In the genomic region with DNA sequence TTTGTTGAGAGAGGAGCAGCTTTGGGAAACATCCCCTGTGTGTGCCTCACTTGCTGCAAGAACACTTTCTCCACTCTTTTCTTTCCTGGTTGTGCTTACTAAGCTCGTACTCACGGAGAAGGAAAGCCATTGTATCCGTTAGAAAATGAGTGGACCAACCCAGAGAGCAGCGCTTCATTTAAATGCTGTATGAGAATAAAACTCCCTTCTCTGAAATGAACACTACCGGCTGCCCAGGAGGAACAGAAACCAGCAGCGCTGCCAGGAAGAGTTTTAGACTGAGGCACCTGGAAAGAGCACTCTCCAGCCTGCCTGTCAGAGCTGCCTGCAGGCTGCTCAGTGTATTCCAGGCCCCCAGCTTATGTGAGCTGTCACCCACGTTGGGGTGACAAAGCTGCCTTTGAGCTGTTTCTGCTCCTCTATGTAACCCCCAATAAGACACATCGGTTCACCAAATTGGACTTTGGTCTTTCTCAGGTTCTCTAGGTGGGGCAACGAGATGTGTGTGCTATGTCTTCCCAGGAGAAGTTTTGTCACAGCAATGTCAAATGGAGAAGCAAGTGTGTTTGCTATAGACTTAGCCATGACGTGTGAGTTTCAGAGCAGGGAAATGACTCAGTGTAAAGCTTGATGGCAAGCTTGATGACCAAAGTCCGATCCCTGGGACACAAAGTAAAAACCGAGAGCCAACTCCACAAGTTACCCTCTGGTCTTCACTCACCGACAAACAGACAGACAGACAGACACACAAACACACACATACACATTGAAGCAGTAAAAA, we compare ENCODE assay signal across 11 mouse cellular contexts. TPM values are rescaled to one million over a fixed set of nuclear protein-coding genes. Genes with fewer than 3 reads are reported as not detected.
DNase-seq lines count a peak whose midpoint lies in the region; ATAC-seq and TF ChIP-seq lines count a peak whose summit lies in the region.
"Had no signal": no experiment of that assay in that cellular context is flagged by ENCODE, and none has a peak within 500 bp of the region (broad histone marks: within the 10 kb centered on the region; RNA-seq: fewer than 3 reads in every experiment).

No protein-coding gene starts in this region.

- H3K27me3 ChIP-seq in forebrain, postnatal 0 days (ENCODE audit: insufficient read depth, low read length) = no peaks in the 10 kb centered on the region
- H3K27me3 ChIP-seq in forebrain, embryonic 15.5 days = no peaks in the 10 kb centered on the region
- no peaks in the 10 kb centered on the region for H3K27me3 ChIP-seq in lung, embryonic 16.5 days (ENCODE audit: control insufficient read depth, insufficient read depth, low read depth, low read length)
- H3K27me3 ChIP-seq in intestine, embryonic 16.5 days (replicated peaks; ENCODE audit: control insufficient read depth, insufficient read depth, low read length) = no peaks in the 10 kb centered on the region

- no peaks in the 10 kb centered on the region for H3K9me3 ChIP-seq in forebrain, postnatal 0 days (ENCODE audit: low read length)
- no peaks in the 10 kb centered on the region for H3K9me3 ChIP-seq in forebrain, embryonic 15.5 days
- no peaks in the 10 kb centered on the region for H3K9me3 ChIP-seq in lung, embryonic 16.5 days (ENCODE audit: control insufficient read depth, low read length)
- H3K9me3 ChIP-seq in intestine, embryonic 16.5 days (ENCODE audit: control insufficient read depth, low read length) = no peaks in the 10 kb centered on the region

- ATAC-seq in forebrain, postnatal 0 days = 0 out of 2 replicates have a peak, but pooled peaks have one; percentile 16
- no peak for ATAC-seq in forebrain, embryonic 15.5 days (replicated peaks)
- ATAC-seq in lung, embryonic 16.5 days (ENCODE audit: low read depth) = no peak
- peak; percentile 83 for ATAC-seq in intestine, embryonic 16.5 days
- no peak for ATAC-seq in CD4-positive, CD25-positive, alpha-beta regulatory T cell, adult 4 months
- ATAC-seq: activated CD4-positive, CD25-positive, alpha-beta regulatory T cell, adult 4 months had no signal

- H3K9ac ChIP-seq in forebrain, postnatal 0 days = no peak overlapping the region
- no peak overlapping the region for H3K9ac ChIP-seq in forebrain, embryonic 15.5 days (replicated peaks)
- H3K9ac ChIP-seq in lung, embryonic 16.5 days (ENCODE audit: low read length) = 0 out of 2 replicates have a peak overlapping the region, but pooled peaks have one; percentile 1
- H3K9ac ChIP-seq in intestine, embryonic 16.5 days (ENCODE audit: low read depth, low read length) = no peak overlapping the region; the same call in 1 of the 2 replicates

- H3K4me1 ChIP-seq in forebrain, postnatal 0 days (ENCODE audit: insufficient read depth) = no peaks in the 10 kb centered on the region
- peaks cover 12% of the 10 kb centered on the region for H3K4me1 ChIP-seq in forebrain, embryonic 15.5 days
- H3K4me1 ChIP-seq in lung, embryonic 16.5 days (replicated peaks; ENCODE audit: control insufficient read depth, insufficient read depth, low read length) = no peaks in the 10 kb centered on the region; the same call in 1 of the 2 replicates
- peaks cover 5% of the 10 kb centered on the region; the same call in 1 of the 2 replicates for H3K4me1 ChIP-seq in intestine, embryonic 16.5 days (ENCODE audit: control insufficient read depth, insufficient read depth, low read length)

- WGBS in forebrain, postnatal 0 days = 41% methylated on average over 13 of the region's 13 CpGs
- 44% methylated on average over 13 of the region's 13 CpGs for WGBS in forebrain, embryonic 15.5 days
- WGBS in lung, embryonic 16.5 days = 56% methylated on average over 13 of the region's 13 CpGs
- WGBS in intestine, embryonic 16.5 days = 44% methylated on average over 13 of the region's 13 CpGs

- no peak overlapping the region for H3K27ac ChIP-seq in forebrain, postnatal 0 days (ENCODE audit: low read depth, low read length)
- no peak overlapping the region for H3K27ac ChIP-seq in forebrain, embryonic 15.5 days (replicated peaks)
- H3K27ac ChIP-seq in lung, embryonic 16.5 days (ENCODE audit: low read length) = no peak overlapping the region
- no peak overlapping the region for H3K27ac ChIP-seq in intestine, embryonic 16.5 days (ENCODE audit: low read length)
- H3K27ac ChIP-seq: left cerebral cortex, adult 2 months had no signal

- peak; percentile 13 for DNase-seq in forebrain, postnatal 0 days
- DNase-seq in lung, postnatal 25 days (ENCODE audit: low spot score) = no peak
- peak; percentile 65 to 68 for DNase-seq in spleen, postnatal 36 days (ENCODE audit: low spot score in 2 of 2)
- DNase-seq in thymus, postnatal 25 days = no peak
- DNase-seq: lung, adult 2 months had no signal

- H3K36me3 ChIP-seq in forebrain, postnatal 0 days (ENCODE audit: insufficient read depth) = no peaks in the 10 kb centered on the region
- no peaks in the 10 kb centered on the region for H3K36me3 ChIP-seq in forebrain, embryonic 15.5 days
- no peaks in the 10 kb centered on the region for H3K36me3 ChIP-seq in lung, embryonic 16.5 days (ENCODE audit: control insufficient read depth, insufficient read depth, low read length)
- no peaks in the 10 kb centered on the region for H3K36me3 ChIP-seq in intestine, embryonic 16.5 days (ENCODE audit: control insufficient read depth, insufficient read depth, low read length)

- TF ChIP-seq CTCF in forebrain, postnatal 0 days (IDR thresholded peaks at IDR 0.05; ENCODE audit: low read depth) = no peak

- no peak overlapping the region for H3K4me2 ChIP-seq in forebrain, postnatal 0 days (ENCODE audit: low read depth)
- H3K4me2 ChIP-seq in forebrain, embryonic 15.5 days (replicated peaks) = no peak overlapping the region
- no peak overlapping the region for H3K4me2 ChIP-seq in lung, embryonic 16.5 days (ENCODE audit: low read depth, low read length)
- H3K4me2 ChIP-seq in intestine, embryonic 16.5 days (ENCODE audit: low read depth, low read length) = peak overlapping the region; percentile 31

- H3K4me3 ChIP-seq in forebrain, postnatal 0 days (ENCODE audit: low read depth, low read length) = no peak overlapping the region
- no peak overlapping the region for H3K4me3 ChIP-seq in forebrain, embryonic 15.5 days
- H3K4me3 ChIP-seq in lung, embryonic 16.5 days (ENCODE audit: low read length) = no peak overlapping the region
- no peak overlapping the region for H3K4me3 ChIP-seq in intestine, embryonic 16.5 days (ENCODE audit: low read length)
- H3K4me3 ChIP-seq: left cerebral cortex, adult 2 months had no signal

RNA-seq across cellular contexts. Expression of gene Tiparp, which starts 10.3 kb away (rescaled TPM):
- total RNA-seq in forebrain, postnatal 0 days (2014; rRNA removed) = 23.3 and 26.8 TPM in 2 replicates
- polyA plus RNA-seq in forebrain, postnatal 0 days (2015; fragmentation: Nextera tagmentation; extraction: Ambion mirVana) = 19.5 and 19.9 TPM in 2 replicates
- 33.9 and 34.7 TPM in 2 replicates for polyA plus RNA-seq in forebrain, embryonic 15.5 days (2015; fragmentation: Nextera tagmentation; extraction: Ambion mirVana)
- 42.2 and 42.3 TPM in 2 replicates for polyA plus RNA-seq in lung, embryonic 16.5 days (2015; fragmentation: Nextera tagmentation; extraction: Ambion mirVana)
- 39.5 and 41.9 TPM in 2 replicates for polyA plus RNA-seq in intestine, embryonic 16.5 days (2015; fragmentation: Nextera tagmentation; extraction: Ambion mirVana)
- polyA plus RNA-seq in CD4-positive, CD25-positive, alpha-beta regulatory T cell, adult 4 months (2017; shearing (Covaris generic)) = 1 to 10 TPM; 4.0 to 5.4 TPM

Comparison
In these comparisons a context has a peak if more than half of its experiments do, and no peak if none do; other contexts are left out.
1. ATAC-seq: peak in forebrain, postnatal 0 days (single experiment) and intestine, embryonic 16.5 days (single experiment); none in forebrain, embryonic 15.5 days (single experiment), lung, embryonic 16.5 days (single experiment) and CD4-positive, CD25-positive, alpha-beta regulatory T cell, adult 4 months (single experiment).
2. DNase-seq: peak in forebrain, postnatal 0 days (single experiment) and spleen, postnatal 36 days (2 of 2); none in lung, postnatal 25 days (single experiment) and thymus, postnatal 25 days (single experiment).